Mouse (Mus musculus): ENCODE results near the gene Prkcb.

- TF ChIP-seq GATA1 (IDR thresholded peaks at IDR 0.05; ENCODE audit: borderline replicate concordance, low read length) (no peak), FLI1 (IDR thresholded peaks at IDR 0.05; ENCODE audit: low read length) (no peak)
These were observed 125.6 kb downstream of the Prkcb start for GRCm38 (mm10) chr7:122414146-122414545.

Data from megakaryocyte, embryonic 14.5 days (primary cell).